Mouse (Mus musculus) megakaryocyte progenitor cell, adult 5-6 weeks (primary cell): ENCODE data around the gene Nav2. TPM values are rescaled to one million over a fixed set of nuclear protein-coding genes. Genes with fewer than 3 reads are reported as not detected.

ENCODE experiments used
- ATAC-seq: replicated peaks from 2 replicates; pipeline ENCODE4 v1.8.0; 2016; ENCODE audit warnings: mild to moderate bottlenecking, moderate TSS enrichment, inconsistent platforms; ENCODE audit not compliant: poor library complexity
- total RNA-seq, 2 experiments: library from RNA; stranded (forward) in 1 of 2; stranded (reverse) in 1 of 2; fragments of 157-497, 149-512 nt in 1 of 2; fragments of 200-1000 nt in 1 of 2; gene quantifications; 2 replicates each; pipeline versions ENCODE4 v1.2.3 to v1.2.4; 2015 to 2017

Nav2 gene
- total RNA-seq, 2 experiments from 2014 or later: 16.4 to 27.0 TPM

- peak; percentile 52 for ATAC-seq
Measured at GRCm38 (mm10) chr7:49139762-49140161, 231.2 kb downstream of the Nav2 start.

GRCm38 (mm10) chr7:49143966-49144365 is 235.4 kb downstream of the Nav2 start:
- ATAC-seq: no peak

GRCm38 (mm10) chr7:49145749-49146670 is 237.5 kb downstream of the Nav2 start:
- ATAC-seq: no peak

- no peak for ATAC-seq
Measured at GRCm38 (mm10) chr7:49152297-49152696, 243.8 kb downstream of the Nav2 start.

- no peak for ATAC-seq
Measured at GRCm38 (mm10) chr7:49152713-49153112, 244.2 kb downstream of the Nav2 start.

GRCm38 (mm10) chr7:49158641-49159381 is 250.3 kb downstream of the Nav2 start:
- ATAC-seq: peak; percentile 57

GRCm38 (mm10) chr7:49159646-49160555 is 251.4 kb downstream of the Nav2 start:
- ATAC-seq: no peak

- ATAC-seq: no peak
Measured at GRCm38 (mm10) chr7:49162079-49162478, 253.6 kb downstream of the Nav2 start.

- no peak for ATAC-seq
Measured at GRCm38 (mm10) chr7:49163789-49164188, 255.3 kb downstream of the Nav2 start.

GRCm38 (mm10) chr7:49164868-49165267 is 256.4 kb downstream of the Nav2 start:
- no peak for ATAC-seq

- ATAC-seq: no peak
Measured at GRCm38 (mm10) chr7:49172926-49173325, 264.4 kb downstream of the Nav2 start.

- no peak for ATAC-seq
Measured at GRCm38 (mm10) chr7:49175784-49176409, 267.4 kb downstream of the Nav2 start.

GRCm38 (mm10) chr7:49176590-49177201 is 268.2 kb downstream of the Nav2 start:
- no peak for ATAC-seq

- ATAC-seq: no peak
Measured at GRCm38 (mm10) chr7:49178217-49178616, 269.7 kb downstream of the Nav2 start.

GRCm38 (mm10) chr7:49181010-49181409 is 272.5 kb downstream of the Nav2 start:
- ATAC-seq: no peak

GRCm38 (mm10) chr7:49182427-49182826 is 273.9 kb downstream of the Nav2 start:
- no peak for ATAC-seq

- no peak for ATAC-seq
Measured at GRCm38 (mm10) chr7:49183696-49184095, 275.2 kb downstream of the Nav2 start.

GRCm38 (mm10) chr7:49185991-49186390 is 277.5 kb downstream of the Nav2 start:
- no peak for ATAC-seq

- ATAC-seq: no peak
Measured at GRCm38 (mm10) chr7:49189364-49189763, 280.8 kb downstream of the Nav2 start.
